Mouse (Mus musculus) stomach, postnatal 0 days (tissue): ENCODE data around the gene Bloc1s1. TPM values are rescaled to one million over a fixed set of nuclear protein-coding genes. Genes with fewer than 3 reads are reported as not detected.

Source experiments
- ATAC-seq: fragments of 200-750 bp; cut with Nextera tagmentation; 2 replicates; pipeline ENCODE4 v1.8.0; 2017; ENCODE audit not compliant: low FRiP score, low TSS enrichment
- DNase-seq: peaks from one replicate; pipeline ENCODE4 v3.0.0-alpha.2; 2016; ENCODE audit warnings: low spot score
- H3K27ac ChIP-seq: fragments of 300-500 bp; sonication (generic); replicated peaks from 2 replicates; pipeline ENCODE4 v1.5.1; 2014; ENCODE audit warnings: mild to moderate bottlenecking, control low read depth
- H3K27me3 ChIP-seq: fragments of 300-500 bp; sonication (generic); 2 replicates; pipeline ENCODE4 v1.6.1; 2014; ENCODE audit warnings: low read length; ENCODE audit not compliant: control insufficient read depth, insufficient read depth
- H3K36me3 ChIP-seq: fragments of 300-500 bp; sonication (generic); 2 replicates; pipeline ENCODE4 v1.6.1; 2014; ENCODE audit warnings: low read length, mixed read lengths; ENCODE audit not compliant: control insufficient read depth, insufficient read depth
- H3K4me1 ChIP-seq: fragments of 300-500 bp; sonication (generic); replicated peaks from 2 replicates; pipeline ENCODE4 v1.6.1; 2014; ENCODE audit warnings: antibody characterized with exemption; ENCODE audit not compliant: control insufficient read depth, insufficient read depth
- H3K4me2 ChIP-seq: fragments of 300-500 bp; sonication (generic); replicated peaks from 2 replicates; pipeline ENCODE4 v1.6.1; 2014; ENCODE audit warnings: low read depth, mild to moderate bottlenecking, control low read depth, moderate library complexity
- H3K4me3 ChIP-seq: fragments of 300-500 bp; sonication (generic); 2 replicates; pipeline ENCODE4 v1.5.1; 2014; ENCODE audit warnings: low read depth, low read length, control low read depth
- H3K9ac ChIP-seq: fragments of 300-500 bp; sonication (generic); 2 replicates; pipeline ENCODE4 v1.6.1; 2014; ENCODE audit warnings: mild to moderate bottlenecking, low read length, control low read depth, mixed read lengths
- H3K9me3 ChIP-seq: fragments of 300-500 bp; sonication (generic); 2 replicates; pipeline ENCODE4 v1.6.1; 2016; ENCODE audit warnings: low read length; ENCODE audit not compliant: control insufficient read depth
- CTCF ChIP-seq: IDR thresholded peaks from 2 replicates; pipeline ENCODE4 v1.5.1; 2016; ENCODE audit warnings: antibody characterized with exemption, low read depth, mild to moderate bottlenecking, moderate library complexity
- EP300 ChIP-seq: optimal IDR thresholded peaks from 2 replicates; pipeline ENCODE3; 2016; ENCODE audit warnings: antibody characterized with exemption
- WGBS: fragments of 180-500 bp; shearing (Covaris S2); extraction: QIAGEN DNeasy Blood & Tissue Kit; methylation state at CpG from one replicate; pipeline ENCODE4 v1.1.7; 2014; 5-methylcytosine and 5-hydroxymethylcytosine counted together
- polyA plus RNA-seq: library from polyadenylated mRNA; unstranded; fragments of >200 nt; fragmentation: Nextera tagmentation; extraction: Ambion mirVana; gene quantifications from 2 replicates; pipeline ENCODE4 v1.2.1, GENCODE M21; 2015

Gene Bloc1s1
- polyA plus RNA-seq, 1 experiment from 2014 or later = 198 TPM

DNA sequence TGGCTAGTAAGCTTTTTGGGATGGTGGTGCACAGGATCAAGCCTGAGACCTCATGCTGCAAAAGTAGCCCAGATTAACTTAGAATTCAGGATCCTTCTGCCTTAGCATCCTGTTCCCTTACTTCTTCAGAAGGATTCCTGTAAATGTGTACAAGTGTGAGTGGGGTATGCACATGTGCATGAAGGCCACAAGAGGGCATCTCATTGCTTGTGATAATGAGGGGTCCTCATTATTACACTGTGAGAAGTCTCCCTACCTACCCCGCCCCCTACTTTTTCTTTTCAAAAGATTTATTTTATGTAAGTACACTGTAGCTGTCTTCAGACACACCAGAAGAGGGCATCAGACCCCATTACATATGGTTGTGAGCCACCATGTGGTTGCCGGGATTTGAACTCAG lies 8.3 kb downstream of the Bloc1s1 start:
- Histone ChIP-seq H3K9ac (no peak overlapping the region), H3K4me1 (0 out of 2 replicates have a peak, but pooled peaks cover 6% of the 10 kb centered on the region), H3K4me2 (no peak overlapping the region), H3K36me3 (peaks cover 16% of the 10 kb centered on the region), H3K27ac (no peak overlapping the region), H3K9me3 (no peaks in the 10 kb centered on the region), H3K27me3 (no peaks in the 10 kb centered on the region), H3K4me3 (no peak overlapping the region)
- 83% methylated on average over 2 of the region's 2 CpGs for WGBS
- ATAC-seq (no peak), DNase-seq (no peak)
- peak; percentile 60 for TF ChIP-seq CTCF
- no peak for TF ChIP-seq EP300

DNA sequence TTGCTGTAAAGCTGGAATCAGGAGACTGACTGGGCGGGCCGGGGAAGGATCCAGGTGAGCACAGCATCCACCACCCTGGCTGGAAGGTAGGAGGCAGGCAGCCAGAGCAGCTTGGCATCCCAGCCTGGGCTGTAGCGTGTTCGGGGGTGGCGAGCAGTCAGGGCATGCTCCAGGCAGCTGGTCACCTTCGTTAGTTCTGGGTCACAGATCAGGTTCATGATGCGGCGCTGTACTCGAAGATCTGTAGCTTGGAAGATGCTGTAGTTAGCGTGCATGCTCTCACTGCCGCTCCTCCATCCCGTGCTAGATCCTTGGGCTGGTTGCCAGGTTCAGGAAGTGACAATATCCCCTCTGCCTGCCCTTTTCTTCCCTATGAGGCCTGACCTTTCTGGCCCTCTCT lies 10.1 kb downstream of the Bloc1s1 start:
- Histone ChIP-seq H3K4me2 (no peak overlapping the region), H3K9me3 (no peaks in the 10 kb centered on the region), H3K9ac (no peak overlapping the region), H3K4me1 (no peaks in the 10 kb centered on the region), H3K36me3 (peaks cover 16% of the 10 kb centered on the region), H3K4me3 (no peak overlapping the region), H3K27me3 (no peaks in the 10 kb centered on the region), H3K27ac (no peak overlapping the region)
- DNase-seq (no peak), ATAC-seq (no peak)
- WGBS = 89% methylated on average over 12 of the region's 12 CpGs
- TF ChIP-seq CTCF (no peak), EP300 (no peak)

- Histone ChIP-seq H3K9ac (no peak overlapping the region), H3K4me1 (no peaks in the 10 kb centered on the region), H3K9me3 (no peaks in the 10 kb centered on the region), H3K27me3 (no peaks in the 10 kb centered on the region), H3K36me3 (peaks cover 16% of the 10 kb centered on the region), H3K4me3 (no peak overlapping the region), H3K27ac (no peak overlapping the region), H3K4me2 (no peak overlapping the region)
- 5% methylated on average over 5 of the region's 5 CpGs for WGBS
- DNase-seq (peak; percentile 91), ATAC-seq (peak; percentile 38; the same call in 1 of the 2 replicates)
- TF ChIP-seq EP300 = no peak
- peak; percentile 98 for TF ChIP-seq CTCF
These were observed 10.6 kb downstream of the Bloc1s1 start for GRCm38 (mm10) chr10:128913219-128913618.

GRCm38 (mm10) chr10:128912791-128913190 lies 11.0 kb downstream of the Bloc1s1 start:
- Histone ChIP-seq H3K27me3 (no peaks in the 10 kb centered on the region), H3K9ac (no peak overlapping the region), H3K4me1 (no peaks in the 10 kb centered on the region), H3K9me3 (no peaks in the 10 kb centered on the region), H3K27ac (no peak overlapping the region), H3K4me2 (no peak overlapping the region), H3K36me3 (peaks cover 15% of the 10 kb centered on the region), H3K4me3 (no peak overlapping the region)
- TF ChIP-seq CTCF = no peak
- TF ChIP-seq EP300 = no peak
- WGBS = 68% methylated on average over 4 of the region's 4 CpGs
- no peak for ATAC-seq
- DNase-seq = no peak

- H3K36me3 ChIP-seq = peaks cover 11% of the 10 kb centered on the region
- no peak overlapping the region for H3K27ac ChIP-seq
- no peaks in the 10 kb centered on the region for H3K27me3 ChIP-seq
- TF ChIP-seq CTCF (no peak), EP300 (no peak)
- no peak overlapping the region for H3K4me3 ChIP-seq
- ATAC-seq (no peak), DNase-seq (no peak)
- H3K4me1 ChIP-seq = no peaks in the 10 kb centered on the region
- no peak overlapping the region for H3K9ac ChIP-seq
- H3K4me2 ChIP-seq = no peak overlapping the region
- WGBS = 85% methylated on average over 4 of the region's 4 CpGs
- H3K9me3 ChIP-seq = no peaks in the 10 kb centered on the region
These were observed 11.6 kb downstream of the Bloc1s1 start for GRCm38 (mm10) chr10:128912268-128912667.

- Histone ChIP-seq H3K36me3 (peaks cover 4% of the 10 kb centered on the region; the same call in 1 of the 2 replicates), H3K9me3 (no peaks in the 10 kb centered on the region), H3K4me2 (peak overlapping the region; percentile 72), H3K4me1 (no peaks in the 10 kb centered on the region), H3K27ac (0 out of 2 replicates have a peak overlapping the region, but pooled peaks have one; percentile 13), H3K27me3 (no peaks in the 10 kb centered on the region), H3K4me3 (no peak overlapping the region), H3K9ac (no peak overlapping the region)
- DNase-seq (no peak), ATAC-seq (no peak)
- TF ChIP-seq CTCF (no peak), EP300 (no peak)
- WGBS = 85% methylated on average over 6 of the region's 6 CpGs
These were observed 12.4 kb downstream of the Bloc1s1 start for GRCm38 (mm10) chr10:128911430-128911829.
